Comparison of ENCODE assay signal across 25 mouse cellular contexts in genomic region chr14:71486176-71486970, GRCm38 (mm10).
"Had no signal": no experiment of that assay in that cellular context is flagged by ENCODE, and none has a peak within 500 bp of the region (broad histone marks: within the 10 kb centered on the region; RNA-seq: fewer than 3 reads in every experiment).

No protein-coding gene starts in this region.

- DNase-seq: gastrocnemius, postnatal 14 days; gastrocnemius, postnatal 36 days; heart, adult 18-20 months; heart, postnatal 4 days; kidney, adult 18-20 months; kidney, adult 8-10 months; kidney, postnatal 10 days; kidney, postnatal 25 days; layer of hippocampus, adult 9-11 months; layer of hippocampus, postnatal 36 days; left cerebral cortex, postnatal 4 days had no signal

- H3K9me3 ChIP-seq: heart, embryonic 10.5 days; heart, embryonic 13.5 days; heart, embryonic 15.5 days; hindbrain, embryonic 10.5 days; hindbrain, embryonic 12.5 days; intestine, embryonic 15.5 days; limb, embryonic 13.5 days; limb, embryonic 15.5 days; liver, embryonic 12.5 days had no signal

- H3K27me3 ChIP-seq: heart, embryonic 13.5 days; heart, embryonic 15.5 days; hindbrain, embryonic 12.5 days; intestine, embryonic 15.5 days; limb, embryonic 13.5 days; limb, embryonic 15.5 days; liver, embryonic 12.5 days had no signal

- ATAC-seq: hindbrain, embryonic 16.5 days; inflammation-experienced regulatory T-cells, adult 6 months; intestine, embryonic 15.5 days; intestine, postnatal 0 days; liver, embryonic 12.5 days had no signal

- H3K4me3 ChIP-seq: heart, embryonic 10.5 days; heart, embryonic 13.5 days; heart, embryonic 15.5 days; hindbrain, embryonic 10.5 days; hindbrain, embryonic 12.5 days; intestine, embryonic 15.5 days; limb, embryonic 13.5 days; limb, embryonic 15.5 days; liver, embryonic 12.5 days had no signal

- H3K9ac ChIP-seq: heart, embryonic 13.5 days; heart, embryonic 15.5 days; hindbrain, embryonic 12.5 days; hindbrain, embryonic 14.5 days; intestine, embryonic 15.5 days; limb, embryonic 13.5 days; limb, embryonic 15.5 days; liver, embryonic 12.5 days; liver, embryonic 14.5 days had no signal

- H3K27ac ChIP-seq: heart, embryonic 10.5 days; heart, embryonic 13.5 days; heart, embryonic 15.5 days; hindbrain, embryonic 10.5 days; hindbrain, embryonic 12.5 days; hindbrain, embryonic 14.5 days; intestine, embryonic 15.5 days; limb, embryonic 13.5 days; limb, embryonic 15.5 days; liver, embryonic 12.5 days; liver, embryonic 14.5 days had no signal

- H3K4me2 ChIP-seq: heart, embryonic 13.5 days; heart, embryonic 15.5 days; hindbrain, embryonic 12.5 days; hindbrain, embryonic 14.5 days; intestine, embryonic 15.5 days; limb, embryonic 13.5 days; limb, embryonic 15.5 days; liver, embryonic 12.5 days had no signal

- H3K36me3 ChIP-seq: heart, embryonic 10.5 days; heart, embryonic 13.5 days; heart, embryonic 15.5 days; hindbrain, embryonic 10.5 days; hindbrain, embryonic 12.5 days; intestine, embryonic 15.5 days; limb, embryonic 13.5 days; limb, embryonic 15.5 days; liver, embryonic 12.5 days had no signal

- H3K4me1 ChIP-seq: heart, embryonic 10.5 days; heart, embryonic 15.5 days; hindbrain, embryonic 10.5 days; hindbrain, embryonic 12.5 days; intestine, embryonic 15.5 days; limb, embryonic 13.5 days; limb, embryonic 15.5 days; liver, embryonic 12.5 days had no signal
